Mouse (Mus musculus): ENCODE measurements around the gene Thap8.

Gene Thap8

GRCm38 (mm10) chr7:30279951-30280669 lies at the start of gene Thap8, which contains the start of gene Wdr62:
Gene Thap8 (plus strand): TSS chr7:30280094.
Gene Wdr62 (minus strand): TSS chr7:30280419.
- WGBS, result under 1% methylated on average over 48 of the region's 49 CpGs

- under 1% methylated on average over 16 of the region's 16 CpGs for WGBS
These were observed 48.6 kb upstream of the Thap8 start for GRCm38 (mm10) chr7:30231328-30231668.

GRCm38 (mm10) chr7:30231669-30232454 lies 48.0 kb upstream of the Thap8 start, which contains the start of the genes Polr2i and Tbcb:
Gene Polr2i (plus strand): TSS chr7:30231948.
Gene Tbcb (minus strand): TSS chr7:30232272.
- WGBS, result under 1% methylated on average over 67 of the region's 67 CpGs

GRCm38 (mm10) chr7:30232631-30233148 lies 47.2 kb upstream of the Thap8 start:
- 4% methylated on average over 24 of the region's 24 CpGs for WGBS

- 82% methylated on average over 20 of the region's 20 CpGs for WGBS
These were observed 46.5 kb upstream of the Thap8 start for GRCm38 (mm10) chr7:30233387-30233786.

GRCm38 (mm10) chr7:30234276-30234858 lies 45.5 kb upstream of the Thap8 start:
- WGBS, result 85% methylated on average over 15 of the region's 15 CpGs

GRCm38 (mm10) chr7:30235091-30235490 lies 44.8 kb upstream of the Thap8 start:
- WGBS, result 88% methylated on average over 8 of the region's 8 CpGs

GRCm38 (mm10) chr7:30235625-30236024 lies 44.3 kb upstream of the Thap8 start, which contains the start of gene Ovol3:
Gene Ovol3 (minus strand): TSS chr7:30235725.
- 78% methylated on average over 4 of the region's 4 CpGs for WGBS

GRCm38 (mm10) chr7:30237374-30237773 lies 42.5 kb upstream of the Thap8 start:
- WGBS, result 86% methylated on average over 3 of the region's 3 CpGs

GRCm38 (mm10) chr7:30251956-30252954 lies 27.6 kb upstream of the Thap8 start:
- 84% methylated on average over 12 of the region's 12 CpGs for WGBS

- 84% methylated on average over 2 of the region's 2 CpGs for WGBS
These were observed 14.9 kb upstream of the Thap8 start for GRCm38 (mm10) chr7:30265041-30265440.

GRCm38 (mm10) chr7:30265531-30265930 lies 14.4 kb upstream of the Thap8 start:
- WGBS, result 96% methylated on average over 5 of the region's 5 CpGs

GRCm38 (mm10) chr7:30265935-30266334 lies 14.0 kb upstream of the Thap8 start:
- 95% methylated on average over 7 of the region's 7 CpGs for WGBS

- 93% methylated on average over 3 of the region's 3 CpGs for WGBS
These were observed 13.1 kb upstream of the Thap8 start for GRCm38 (mm10) chr7:30266780-30267179.

GRCm38 (mm10) chr7:30269641-30270040 lies 10.3 kb upstream of the Thap8 start:
- 81% methylated on average over 4 of the region's 4 CpGs for WGBS

- WGBS, result 89% methylated on average over 6 of the region's 6 CpGs
These were observed 5.5 kb upstream of the Thap8 start for GRCm38 (mm10) chr7:30274383-30274782.

- WGBS, result 46% methylated on average over 2 of the region's 2 CpGs
These were observed 983 bp upstream of the Thap8 start for GRCm38 (mm10) chr7:30278911-30279310.

GRCm38 (mm10) chr7:30279536-30279935 lies 358 bp upstream of the Thap8 start:
- WGBS, result 8% methylated on average over 6 of the region's 6 CpGs

GRCm38 (mm10) chr7:30280670-30281138 lies 810 bp downstream of the Thap8 start:
- WGBS, result under 1% methylated on average over 20 of the region's 20 CpGs

GRCm38 (mm10) chr7:30281522-30281921 lies 1.6 kb downstream of the Thap8 start:
- 80% methylated on average over 4 of the region's 4 CpGs for WGBS

- WGBS, result 52% methylated on average over 7 of the region's 7 CpGs
These were observed 2.8 kb downstream of the Thap8 start for GRCm38 (mm10) chr7:30282740-30283139.
